ENCODE assay signal across 8 mouse cellular contexts in genomic region chr4:139574799-139575672, GRCm38 (mm10). TPM values are rescaled to one million over a fixed set of nuclear protein-coding genes. Genes with fewer than 3 reads are reported as not detected.
A peak's percentile ranks its signal among the peaks of the same experiment; 100 is the strongest.
DNase-seq lines count a peak whose midpoint lies in the region; ATAC-seq and TF ChIP-seq lines count a peak whose summit lies in the region.

No protein-coding gene starts in this region.

- no peak for TF ChIP-seq CTCF in embryonic fibroblast, embryonic 13.5 days (IDR thresholded peaks at IDR 0.05; ENCODE audit: borderline replicate concordance, insufficient read depth, low read length)
- peak; percentile 22; the same call in 1 of the 2 replicates for TF ChIP-seq CTCF in stomach, postnatal 0 days (IDR thresholded peaks at IDR 0.05; ENCODE audit: low read depth)

- no peaks in the 10 kb centered on the region for H3K36me3 ChIP-seq in hindbrain, embryonic 15.5 days
- H3K36me3 ChIP-seq in limb, embryonic 11.5 days (ENCODE audit: control insufficient read depth, insufficient read depth, low read length) = no peaks in the 10 kb centered on the region
- no peaks in the 10 kb centered on the region for H3K36me3 ChIP-seq in midbrain, embryonic 15.5 days (replicated peaks)
- no peaks in the 10 kb centered on the region for H3K36me3 ChIP-seq in stomach, postnatal 0 days (ENCODE audit: control insufficient read depth, insufficient read depth, low read length)

- peak overlapping the region; percentile 29; the same call in 1 of the 2 replicates for H3K27ac ChIP-seq in embryonic fibroblast, embryonic 13.5 days (ENCODE audit: insufficient read depth, low read length)
- H3K27ac ChIP-seq in hindbrain, embryonic 15.5 days (replicated peaks) = peak overlapping the region; percentile 87
- peak overlapping the region; percentile 70; the same call in 1 of the 2 replicates for H3K27ac ChIP-seq in limb, embryonic 11.5 days (replicated peaks; ENCODE audit: low read depth, low read length)
- H3K27ac ChIP-seq in midbrain, embryonic 15.5 days = peak overlapping the region; percentile 82
- H3K27ac ChIP-seq in stomach, postnatal 0 days (replicated peaks) = peak overlapping the region; percentile 93

- H3K9me3 ChIP-seq in hindbrain, embryonic 15.5 days = no peaks in the 10 kb centered on the region
- no peaks in the 10 kb centered on the region for H3K9me3 ChIP-seq in limb, embryonic 11.5 days (ENCODE audit: control insufficient read depth, low read length)
- no peaks in the 10 kb centered on the region for H3K9me3 ChIP-seq in midbrain, embryonic 15.5 days
- H3K9me3 ChIP-seq in stomach, postnatal 0 days (ENCODE audit: control insufficient read depth, low read length) = no peaks in the 10 kb centered on the region

- peak; percentile 13 for ATAC-seq in activated CD4-positive, CD25-positive, alpha-beta regulatory T cell, adult 4 months
- ATAC-seq in hindbrain, embryonic 15.5 days (ENCODE audit: low FRiP score, low read depth) = peak; percentile 64; the same call in 1 of the 2 replicates
- ATAC-seq in limb, embryonic 11.5 days (ENCODE audit: insufficient number of reproducible peaks, low FRiP score, low TSS enrichment, low read depth) = peak; percentile 52
- peak; percentile 73 for ATAC-seq in midbrain, embryonic 15.5 days (replicated peaks)
- ATAC-seq in stomach, postnatal 0 days (ENCODE audit: low FRiP score, low TSS enrichment) = peak; percentile 55

- DNase-seq in embryo, embryonic 10 days (ENCODE audit: low spot score) = peak; percentile 62
- DNase-seq in embryo, embryonic 9.5 days (ENCODE audit: extremely low spot score) = no peak
- DNase-seq in limb, embryonic 11.5 days (ENCODE audit: low spot score) = peak; percentile 71
- peak; percentile 61 for DNase-seq in stomach, postnatal 0 days (ENCODE audit: low spot score)

- peak overlapping the region; percentile 85 for H3K4me3 ChIP-seq in embryonic fibroblast, embryonic 13.5 days (ENCODE audit: insufficient read depth, low read length)
- peak overlapping the region; percentile 69 for H3K4me3 ChIP-seq in hindbrain, embryonic 15.5 days
- peak overlapping the region; percentile 71 for H3K4me3 ChIP-seq in limb, embryonic 11.5 days (ENCODE audit: low read depth, low read length)
- H3K4me3 ChIP-seq in midbrain, embryonic 15.5 days = peak overlapping the region; percentile 67
- H3K4me3 ChIP-seq in stomach, postnatal 0 days (ENCODE audit: low read depth, low read length) = peak overlapping the region; percentile 88

- H3K27me3 ChIP-seq in hindbrain, embryonic 15.5 days = no peaks in the 10 kb centered on the region
- no peaks in the 10 kb centered on the region for H3K27me3 ChIP-seq in limb, embryonic 11.5 days (ENCODE audit: control insufficient read depth, insufficient read depth, low read length)
- no peaks in the 10 kb centered on the region for H3K27me3 ChIP-seq in midbrain, embryonic 15.5 days (replicated peaks)
- H3K27me3 ChIP-seq in stomach, postnatal 0 days (ENCODE audit: control insufficient read depth, insufficient read depth, low read length) = no peaks in the 10 kb centered on the region

- H3K4me2 ChIP-seq in hindbrain, embryonic 15.5 days = peak overlapping the region; percentile 75
- peak overlapping the region; percentile 98 for H3K4me2 ChIP-seq in limb, embryonic 11.5 days (ENCODE audit: low read depth, severe bottlenecking)
- peak overlapping the region; percentile 92 for H3K4me2 ChIP-seq in midbrain, embryonic 15.5 days
- peak overlapping the region; percentile 95 for H3K4me2 ChIP-seq in stomach, postnatal 0 days (replicated peaks; ENCODE audit: low read depth)

- no peak for TF ChIP-seq EP300 in stomach, postnatal 0 days (optimal IDR thresholded peaks at IDR 0.05)

- TF ChIP-seq POLR2A in embryonic fibroblast, embryonic 13.5 days (IDR thresholded peaks at IDR 0.05; ENCODE audit: low read depth, low read length) = peak; percentile 19; the same call in 1 of the 2 replicates

- H3K4me1 ChIP-seq in embryonic fibroblast, embryonic 13.5 days (ENCODE audit: control insufficient read depth, insufficient read depth, low read length) = peaks cover 9% of the 10 kb centered on the region
- H3K4me1 ChIP-seq in hindbrain, embryonic 15.5 days (replicated peaks) = peaks cover 51% of the 10 kb centered on the region
- peaks cover 33% of the 10 kb centered on the region for H3K4me1 ChIP-seq in limb, embryonic 11.5 days (ENCODE audit: control insufficient read depth, insufficient read depth, low read length)
- H3K4me1 ChIP-seq in midbrain, embryonic 15.5 days = peaks cover 36% of the 10 kb centered on the region
- peaks cover 11% of the 10 kb centered on the region for H3K4me1 ChIP-seq in stomach, postnatal 0 days (replicated peaks; ENCODE audit: control insufficient read depth, insufficient read depth)

- under 1% methylated on average over 107 of the region's 111 CpGs for WGBS in hindbrain, embryonic 15.5 days
- under 1% methylated on average over 79 of the region's 111 CpGs for WGBS in limb, embryonic 11.5 days
- under 1% methylated on average over 111 of the region's 111 CpGs for WGBS in midbrain, embryonic 15.5 days
- WGBS in stomach, postnatal 0 days = under 1% methylated on average over 74 of the region's 111 CpGs

- peak overlapping the region; percentile 91 for H3K9ac ChIP-seq in hindbrain, embryonic 15.5 days
- peak overlapping the region; percentile 89 for H3K9ac ChIP-seq in limb, embryonic 11.5 days (ENCODE audit: low read length)
- H3K9ac ChIP-seq in midbrain, embryonic 15.5 days = peak overlapping the region; percentile 90
- peak overlapping the region; percentile 87 for H3K9ac ChIP-seq in stomach, postnatal 0 days (ENCODE audit: low read length)

RNA-seq across cellular contexts. Expression of gene Gm21969, which starts 27.9 kb away (rescaled TPM):
- polyA plus RNA-seq in activated CD4-positive, CD25-positive, alpha-beta regulatory T cell, adult 4 months (2017; shearing (Covaris generic)) = not detected
- polyA plus RNA-seq in embryonic fibroblast, embryonic 13.5 days (2011; ENCODE audit: insufficient read length, low read depth, missing spikeins) = not detected in 2 replicates
- polyA plus RNA-seq in hindbrain, embryonic 15.5 days (2015; fragmentation: Nextera tagmentation; extraction: Ambion mirVana) = not detected in 2 replicates
- not detected in 2 replicates for polyA plus RNA-seq in limb, embryonic 11.5 days (2014; fragmentation: Nextera tagmentation; extraction: Ambion mirVana)
- polyA plus RNA-seq in midbrain, embryonic 15.5 days (2015; fragmentation: Nextera tagmentation; extraction: Ambion mirVana) = not detected in 2 replicates
- polyA plus RNA-seq in stomach, postnatal 0 days (2015; fragmentation: Nextera tagmentation; extraction: Ambion mirVana) = not detected in 2 replicates

RNA-seq across cellular contexts. Expression of gene Iffo2, which starts 44.7 kb away (rescaled TPM):
- polyA plus RNA-seq in activated CD4-positive, CD25-positive, alpha-beta regulatory T cell, adult 4 months (2017; shearing (Covaris generic)) = 1 to 10 TPM; 2.0 to 3.1 TPM
- 28.5 and 37.6 TPM in 2 replicates for polyA plus RNA-seq in embryonic fibroblast, embryonic 13.5 days (2011; ENCODE audit: insufficient read length, low read depth, missing spikeins)
- polyA plus RNA-seq in hindbrain, embryonic 15.5 days (2015; fragmentation: Nextera tagmentation; extraction: Ambion mirVana) = 4.3 and 5.1 TPM in 2 replicates
- 3.7 and 3.9 TPM in 2 replicates for polyA plus RNA-seq in limb, embryonic 11.5 days (2014; fragmentation: Nextera tagmentation; extraction: Ambion mirVana)
- polyA plus RNA-seq in midbrain, embryonic 15.5 days (2015; fragmentation: Nextera tagmentation; extraction: Ambion mirVana) = 4.1 and 4.3 TPM in 2 replicates
- 3.8 and 4.0 TPM in 2 replicates for polyA plus RNA-seq in stomach, postnatal 0 days (2015; fragmentation: Nextera tagmentation; extraction: Ambion mirVana)

RNA-seq across cellular contexts. Expression of gene Aldh4a1, which starts 47.6 kb away (rescaled TPM):
- polyA plus RNA-seq in activated CD4-positive, CD25-positive, alpha-beta regulatory T cell, adult 4 months (2017; shearing (Covaris generic)) = 10 to 100 TPM in 1 of 2 experiments, 1 to 10 TPM in 1; 6.7 to 11.3 TPM
- polyA plus RNA-seq in embryonic fibroblast, embryonic 13.5 days (2011; ENCODE audit: insufficient read length, low read depth, missing spikeins) = 27.0 and 40.9 TPM in 2 replicates
- polyA plus RNA-seq in hindbrain, embryonic 15.5 days (2015; fragmentation: Nextera tagmentation; extraction: Ambion mirVana) = 27.5 and 29.4 TPM in 2 replicates
- polyA plus RNA-seq in limb, embryonic 11.5 days (2014; fragmentation: Nextera tagmentation; extraction: Ambion mirVana) = 15.4 and 17.0 TPM in 2 replicates
- polyA plus RNA-seq in midbrain, embryonic 15.5 days (2015; fragmentation: Nextera tagmentation; extraction: Ambion mirVana) = 27.1 and 32.0 TPM in 2 replicates
- 12.9 and 14.7 TPM in 2 replicates for polyA plus RNA-seq in stomach, postnatal 0 days (2015; fragmentation: Nextera tagmentation; extraction: Ambion mirVana)

Comparison
In these comparisons a context has a peak if more than half of its experiments do, and no peak if none do; other contexts are left out.
1. ATAC-seq: peak in every context shown above with its lines; median percentile 73 in midbrain, embryonic 15.5 days; 64 in hindbrain, embryonic 15.5 days; 55 in stomach, postnatal 0 days; 52 in limb, embryonic 11.5 days; 13 in activated CD4-positive, CD25-positive, alpha-beta regulatory T cell, adult 4 months.
2. H3K27ac ChIP-seq: peak in every context shown above with its lines; median percentile 93 in stomach, postnatal 0 days; 87 in hindbrain, embryonic 15.5 days; 82 in midbrain, embryonic 15.5 days; 70 in limb, embryonic 11.5 days; 29 in embryonic fibroblast, embryonic 13.5 days.